Mouse (Mus musculus): Measurements from ENCODE around the gene Rad50. TPM values are rescaled to one million over a fixed set of nuclear protein-coding genes. Genes with fewer than 3 reads are reported as not detected.

The Rad50 gene
- polyA plus RNA-seq, 2 experiments: 11.1 to 21.2 TPM

- H3K9me3 ChIP-seq (ENCODE audit: control insufficient read depth, low read length): no peaks in the 10 kb centered on the region
- H3K27me3 ChIP-seq (ENCODE audit: control insufficient read depth, insufficient read depth, low read length): no peaks in the 10 kb centered on the region
- no peak for ATAC-seq (ENCODE audit: low FRiP score, low read depth)
- no peaks in the 10 kb centered on the region for H3K4me1 ChIP-seq (ENCODE audit: control insufficient read depth, insufficient read depth, low read length)
- H3K9ac ChIP-seq (ENCODE audit: low read depth, low read length, severe bottlenecking): no peak overlapping the region
- H3K27ac ChIP-seq (replicated peaks; ENCODE audit: low read depth, low read length): no peak overlapping the region
- no peak overlapping the region for H3K4me3 ChIP-seq (replicated peaks; ENCODE audit: low read length)
- H3K36me3 ChIP-seq (ENCODE audit: control insufficient read depth, insufficient read depth, low read length): peaks cover 62% of the 10 kb centered on the region
- TF ChIP-seq POLR2A (IDR thresholded peaks at IDR 0.05; ENCODE audit: borderline replicate concordance, extremely low read depth, insufficient read depth, insufficient read length): no peak
- no peak for DNase-seq (ENCODE audit: low spot score)
- WGBS: 87% methylated on average over 4 of the region's 4 CpGs
- no peak overlapping the region for H3K4me2 ChIP-seq (replicated peaks; ENCODE audit: low read depth, low read length, severe bottlenecking)
These were observed 27.0 kb downstream of the Rad50 start for GRCm38 (mm10) chr11:53680141-53680540.

DNA sequence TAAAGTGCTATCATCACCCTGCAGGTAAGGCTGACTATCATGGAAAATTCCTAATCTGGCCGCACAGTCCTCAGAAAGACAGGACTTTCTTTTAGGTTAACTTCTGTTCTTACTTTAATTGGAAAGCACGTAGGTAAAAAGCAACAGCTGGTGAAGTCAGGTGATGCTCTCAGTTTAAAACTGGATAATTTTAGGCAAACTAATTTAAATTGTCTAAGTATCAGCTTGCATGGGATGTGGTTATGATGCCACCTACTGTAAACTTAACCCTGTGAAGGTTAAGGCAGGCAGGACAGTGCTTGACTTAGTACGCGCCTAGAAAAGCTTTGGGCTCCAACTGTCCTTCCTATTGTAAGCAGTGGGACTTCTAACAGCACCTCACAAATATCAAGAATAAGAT lies 35.7 kb downstream of the Rad50 start:
- ATAC-seq (ENCODE audit: low FRiP score, low read depth) (no peak), DNase-seq (ENCODE audit: low spot score) (no peak)
- Histone ChIP-seq H3K9ac (ENCODE audit: low read depth, low read length, severe bottlenecking) (no peak overlapping the region), H3K4me1 (ENCODE audit: control insufficient read depth, insufficient read depth, low read length) (no peaks in the 10 kb centered on the region), H3K27ac (replicated peaks; ENCODE audit: low read depth, low read length) (no peak overlapping the region), H3K9me3 (ENCODE audit: control insufficient read depth, low read length) (no peaks in the 10 kb centered on the region), H3K27me3 (ENCODE audit: control insufficient read depth, insufficient read depth, low read length) (no peaks in the 10 kb centered on the region), H3K36me3 (ENCODE audit: control insufficient read depth, insufficient read depth, low read length) (peaks cover 72% of the 10 kb centered on the region), H3K4me3 (replicated peaks; ENCODE audit: low read length) (no peak overlapping the region), H3K4me2 (replicated peaks; ENCODE audit: low read depth, low read length, severe bottlenecking) (no peak overlapping the region)
- no peak for TF ChIP-seq POLR2A (IDR thresholded peaks at IDR 0.05; ENCODE audit: borderline replicate concordance, extremely low read depth, insufficient read depth, insufficient read length)
- WGBS: 88% methylated on average over 4 of the region's 4 CpGs

GRCm38 (mm10) chr11:53664091-53664490 lies 43.0 kb downstream of the Rad50 start:
- 85% methylated on average over 5 of the region's 5 CpGs for WGBS
- H3K9ac ChIP-seq (ENCODE audit: low read depth, low read length, severe bottlenecking): no peak overlapping the region
- H3K4me1 ChIP-seq (ENCODE audit: control insufficient read depth, insufficient read depth, low read length): no peaks in the 10 kb centered on the region
- H3K4me3 ChIP-seq (replicated peaks; ENCODE audit: low read length): no peak overlapping the region
- H3K4me2 ChIP-seq (replicated peaks; ENCODE audit: low read depth, low read length, severe bottlenecking): no peak overlapping the region
- H3K27ac ChIP-seq (replicated peaks; ENCODE audit: low read depth, low read length): no peak overlapping the region
- no peak for ATAC-seq (ENCODE audit: low FRiP score, low read depth)
- H3K9me3 ChIP-seq (ENCODE audit: control insufficient read depth, low read length): no peaks in the 10 kb centered on the region
- no peaks in the 10 kb centered on the region for H3K27me3 ChIP-seq (ENCODE audit: control insufficient read depth, insufficient read depth, low read length)
- DNase-seq (ENCODE audit: low spot score): no peak
- no peak for TF ChIP-seq POLR2A (IDR thresholded peaks at IDR 0.05; ENCODE audit: borderline replicate concordance, extremely low read depth, insufficient read depth, insufficient read length)
- H3K36me3 ChIP-seq (ENCODE audit: control insufficient read depth, insufficient read depth, low read length): peaks cover 33% of the 10 kb centered on the region

DNA sequence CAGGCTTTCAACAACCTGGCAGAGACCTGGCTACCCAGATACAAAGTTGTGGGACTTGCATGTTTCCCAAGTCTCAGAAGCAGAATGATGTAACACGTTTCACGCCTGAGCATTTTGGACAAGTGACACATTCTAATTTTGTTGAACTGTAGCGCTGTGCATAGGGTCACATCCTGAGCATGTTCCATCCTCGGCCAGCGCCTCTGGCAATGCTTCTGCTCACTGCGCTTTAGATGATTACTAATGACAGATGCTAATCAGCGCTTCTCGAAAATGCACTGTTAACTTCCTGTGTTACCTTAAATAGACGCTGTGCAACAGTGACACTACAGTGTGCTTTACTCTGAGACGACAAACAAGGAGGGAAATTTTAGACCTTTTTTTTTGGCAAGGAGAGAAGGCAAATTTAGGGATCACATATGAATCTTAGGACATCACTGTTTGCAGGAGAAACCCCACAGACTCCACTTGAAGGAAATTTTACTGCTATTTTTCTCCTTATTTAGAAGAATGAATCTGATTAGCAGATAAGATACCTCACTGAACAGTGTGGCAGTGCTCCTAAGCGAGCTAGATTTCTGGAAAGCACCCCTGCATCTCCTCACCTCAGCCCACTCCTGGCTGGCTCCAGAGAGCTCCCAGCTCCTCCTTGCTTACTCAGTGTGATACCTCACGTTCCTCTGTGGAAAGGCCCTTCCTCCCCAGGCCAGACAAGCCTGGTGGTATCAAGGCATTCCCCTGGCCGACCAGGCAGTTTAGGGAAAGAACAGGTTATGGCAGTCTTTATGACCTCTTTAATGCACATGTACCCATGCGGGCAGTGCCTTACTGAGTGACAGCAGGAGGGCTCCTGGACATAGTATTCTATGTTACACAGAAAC lies 44.1 kb downstream of the Rad50 start:
- Histone ChIP-seq H3K27me3 (ENCODE audit: control insufficient read depth, insufficient read depth, low read length) (no peaks in the 10 kb centered on the region), H3K27ac (replicated peaks; ENCODE audit: low read depth, low read length) (no peak overlapping the region), H3K4me2 (replicated peaks; ENCODE audit: low read depth, low read length, severe bottlenecking) (no peak overlapping the region), H3K4me1 (ENCODE audit: control insufficient read depth, insufficient read depth, low read length) (no peaks in the 10 kb centered on the region), H3K9me3 (ENCODE audit: control insufficient read depth, low read length) (no peaks in the 10 kb centered on the region), H3K36me3 (ENCODE audit: control insufficient read depth, insufficient read depth, low read length) (peaks cover 27% of the 10 kb centered on the region), H3K4me3 (replicated peaks; ENCODE audit: low read length) (no peak overlapping the region), H3K9ac (ENCODE audit: low read depth, low read length, severe bottlenecking) (no peak overlapping the region)
- 68% methylated on average over 14 of the region's 14 CpGs for WGBS
- no peak for TF ChIP-seq POLR2A (IDR thresholded peaks at IDR 0.05; ENCODE audit: borderline replicate concordance, extremely low read depth, insufficient read depth, insufficient read length)
- DNase-seq (ENCODE audit: low spot score) (no peak), ATAC-seq (ENCODE audit: low FRiP score, low read depth) (no peak)

- no peak for TF ChIP-seq POLR2A (IDR thresholded peaks at IDR 0.05; ENCODE audit: borderline replicate concordance, extremely low read depth, insufficient read depth, insufficient read length)
These were observed 49.3 kb downstream of the Rad50 start for GRCm38 (mm10) chr11:53657828-53658227.

More at GRCm38 (mm10) chr11:53657828-53658227, 49.3 kb downstream of the Rad50 start:
- ATAC-seq (ENCODE audit: low FRiP score, low read depth): no peak
- Histone ChIP-seq H3K36me3 (ENCODE audit: control insufficient read depth, insufficient read depth, low read length) (peaks cover 19% of the 10 kb centered on the region), H3K9ac (ENCODE audit: low read depth, low read length, severe bottlenecking) (no peak overlapping the region), H3K9me3 (ENCODE audit: control insufficient read depth, low read length) (no peaks in the 10 kb centered on the region), H3K4me2 (replicated peaks; ENCODE audit: low read depth, low read length, severe bottlenecking) (no peak overlapping the region), H3K27me3 (ENCODE audit: control insufficient read depth, insufficient read depth, low read length) (no peaks in the 10 kb centered on the region), H3K4me3 (replicated peaks; ENCODE audit: low read length) (no peak overlapping the region), H3K4me1 (ENCODE audit: control insufficient read depth, insufficient read depth, low read length) (no peaks in the 10 kb centered on the region), H3K27ac (replicated peaks; ENCODE audit: low read depth, low read length) (no peak overlapping the region)
- WGBS: 79% methylated on average over 6 of the region's 6 CpGs
- DNase-seq (ENCODE audit: low spot score): no peak

Data from limb, embryonic 14.5 days (tissue).